26 mouse cellular contexts compared by ENCODE assay signal in the genomic region with DNA sequence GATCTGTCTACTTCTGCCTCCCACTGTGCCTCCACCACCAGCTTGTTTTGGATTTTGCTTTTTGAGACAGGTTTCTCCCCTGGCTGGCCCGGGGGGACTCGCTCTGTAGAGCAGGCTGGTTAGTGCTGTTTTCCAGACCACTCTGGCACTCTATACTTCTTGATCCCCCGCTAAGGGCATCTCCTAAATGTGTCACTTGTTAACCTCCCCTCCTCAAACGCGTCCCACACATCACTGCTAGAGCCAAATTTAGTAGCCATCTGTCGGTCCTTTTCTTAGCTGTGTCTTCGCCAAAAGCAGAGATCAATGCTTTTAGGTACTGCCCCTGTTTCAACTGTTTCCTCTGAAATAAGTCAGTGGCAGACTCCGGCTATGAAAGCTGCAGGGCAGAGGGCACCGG. TPM values are rescaled to one million over a fixed set of nuclear protein-coding genes. Genes with fewer than 3 reads are reported as not detected.
A peak's percentile ranks its signal among the peaks of the same experiment; 100 is the strongest.
DNase-seq lines count a peak whose midpoint lies in the region; ATAC-seq and TF ChIP-seq lines count a peak whose summit lies in the region.
"Had no signal": no experiment of that assay in that cellular context is flagged by ENCODE, and none has a peak within 500 bp of the region (broad histone marks: within the 10 kb centered on the region; RNA-seq: fewer than 3 reads in every experiment).

No protein-coding gene starts in this region.

- intact Hi-C loops in left cerebral cortex, adult 2 months (cut with DNase I) = no loop called here
- intact Hi-C loops in left cerebral cortex, postnatal 10 days (cut with DNase I) = no loop called here

- ATAC-seq in CD4-positive, CD25-positive, alpha-beta regulatory T cell, adult 4 months = no peak
- ATAC-seq: forebrain, embryonic 14.5 days; hindbrain, postnatal 0 days had no signal

- TF ChIP-seq CTCF in left cerebral cortex, adult 2 months (IDR thresholded peaks at IDR 0.05) = no peak

- no peak overlapping the region for H3K4me3 ChIP-seq in left cerebral cortex, adult 2 months
- H3K4me3 ChIP-seq: erythroblast, embryonic 14.5 days; heart, adult 2 months; limb, embryonic 15.5 days; myocyte; neural tube, embryonic 15.5 days; stomach, embryonic 15.5 days had no signal

- peak overlapping the region; percentile 66 for H3K27ac ChIP-seq in left cerebral cortex, adult 2 months
- H3K27ac ChIP-seq: heart, adult 2 months; hindbrain, postnatal 0 days; limb, embryonic 15.5 days; neural tube, embryonic 15.5 days; stomach, embryonic 15.5 days had no signal

- DNase-seq in CD4-positive, CD25-positive, alpha-beta regulatory T cell, adult 2 months (ENCODE audit: low read depth, low spot score) = peak; percentile 31
- DNase-seq in frontal cortex, postnatal 36 days (ENCODE audit: low spot score in 2 of 2) = peak; percentile 45 to 69
- no peak for DNase-seq in frontal cortex, postnatal 14 days (ENCODE audit: low spot score in 2 of 2)
- peak in 1 of 2 experiments; percentile 31 for DNase-seq in left cerebral cortex, adult 2 months (ENCODE audit: extremely low spot score in 1 of 2, low spot score in 2 of 2)
- no peak for DNase-seq in left cerebral cortex, postnatal 10 days (ENCODE audit: extremely low spot score in 1 of 2, low spot score in 2 of 2)
- DNase-seq in A20 (ENCODE audit: low read depth, low spot score) = peak; percentile 78
- DNase-seq in spleen, postnatal 14 days (ENCODE audit: low spot score in 2 of 2) = no peak
- DNase-seq: adrenal gland, adult 8-10 months; gastrocnemius, postnatal 10 days; heart, adult 2 months; heart, postnatal 4 days; kidney, adult 11 months; kidney, postnatal 10 days; layer of hippocampus, adult 9-11 months; lung, postnatal 10 days; midbrain, embryonic 14.5 days; spleen, adult 18-20 months; thymus, postnatal 14 days had no signal

RNA-seq across cellular contexts. Expression of gene Jpt1, which starts 4.5 kb away (rescaled TPM):
- polyA plus RNA-seq in CD4-positive, CD25-positive, alpha-beta regulatory T cell, adult 4 months (2017; shearing (Covaris generic)) = 100 to 1,000 TPM; 716 to 764 TPM
- 100 to 1,000 TPM; 158 to 161 TPM for total RNA-seq in left cerebral cortex, adult 2 months (2021)
- total RNA-seq in left cerebral cortex, postnatal 10 days (2021) = 100 to 1,000 TPM; 312 to 341 TPM

RNA-seq across cellular contexts. Expression of gene Sumo2, which starts 17.4 kb away (rescaled TPM):
- polyA plus RNA-seq in CD4-positive, CD25-positive, alpha-beta regulatory T cell, adult 4 months (2017; shearing (Covaris generic)) = 100 to 1,000 TPM; 676 to 678 TPM
- total RNA-seq in left cerebral cortex, adult 2 months (2021) = 100 to 1,000 TPM; 274 TPM
- 100 to 1,000 TPM; 396 to 399 TPM for total RNA-seq in left cerebral cortex, postnatal 10 days (2021)

RNA-seq across cellular contexts. Expression of gene Nt5c, which starts 27.0 kb away (rescaled TPM):
- polyA plus RNA-seq in CD4-positive, CD25-positive, alpha-beta regulatory T cell, adult 4 months (2017; shearing (Covaris generic)) = 100 to 1,000 TPM; 296 to 304 TPM
- 10 to 100 TPM; 57.6 to 67.2 TPM for total RNA-seq in left cerebral cortex, adult 2 months (2021)
- 10 to 100 TPM; 78.6 to 80.8 TPM for total RNA-seq in left cerebral cortex, postnatal 10 days (2021)

RNA-seq across cellular contexts. Expression of gene Armc7, which starts 43.2 kb away (rescaled TPM):
- polyA plus RNA-seq in CD4-positive, CD25-positive, alpha-beta regulatory T cell, adult 4 months (2017; shearing (Covaris generic)) = 100 to 1,000 TPM in 1 of 2 experiments, 10 to 100 TPM in 1; 79.2 to 132 TPM
- 10 to 100 TPM; 11.9 to 18.0 TPM for total RNA-seq in left cerebral cortex, adult 2 months (2021)
- 1 to 10 TPM; 9.0 to 9.2 TPM for total RNA-seq in left cerebral cortex, postnatal 10 days (2021)

RNA-seq across cellular contexts. Expression of gene Nup85, which starts 45.5 kb away (rescaled TPM):
- polyA plus RNA-seq in CD4-positive, CD25-positive, alpha-beta regulatory T cell, adult 4 months (2017; shearing (Covaris generic)) = 10 to 100 TPM; 64.4 to 82.5 TPM
- total RNA-seq in left cerebral cortex, adult 2 months (2021) = 10 to 100 TPM; 48.3 to 52.7 TPM
- 10 to 100 TPM; 43.9 to 51.2 TPM for total RNA-seq in left cerebral cortex, postnatal 10 days (2021)

Comparison
In these comparisons a context has a peak if more than half of its experiments do, and no peak if none do; other contexts are left out.
1. DNase-seq: peak in CD4-positive, CD25-positive, alpha-beta regulatory T cell, adult 2 months (single experiment), frontal cortex, postnatal 36 days (2 of 2) and A20 (single experiment); none in frontal cortex, postnatal 14 days (0 of 2), left cerebral cortex, postnatal 10 days (0 of 2) and spleen, postnatal 14 days (0 of 2).